Mouse (Mus musculus) embryonic facial prominence, embryonic 11.5 days (tissue): Measurements from ENCODE around the gene Eif5a. TPM values are rescaled to one million over a fixed set of nuclear protein-coding genes. Genes with fewer than 3 reads are reported as not detected.

Experiments used
- ATAC-seq: fragments of 200-750 bp; cut with Nextera tagmentation; replicated peaks from 2 replicates; pipeline ENCODE4 v1.8.0; 2017; ENCODE audit warnings: low read depth; ENCODE audit not compliant: insufficient number of reproducible peaks, low FRiP score, low TSS enrichment
- DNase-seq: peaks from one replicate; pipeline ENCODE4 v3.0.0-alpha.2; 2015; ENCODE audit warnings: low spot score
- H3K27ac ChIP-seq: fragments of 300-500 bp; sonication (generic); replicated peaks from 2 replicates; pipeline ENCODE4 v1.5.1; 2014; ENCODE audit warnings: mild to moderate bottlenecking, low read depth, low read length, control low read depth
- H3K27me3 ChIP-seq: fragments of 300-500 bp; sonication (generic); 2 replicates; pipeline ENCODE4 v1.6.1; 2014; ENCODE audit warnings: mild to moderate bottlenecking, low read length, moderate library complexity, mixed read lengths; ENCODE audit not compliant: control insufficient read depth, insufficient read depth
- H3K36me3 ChIP-seq: fragments of 300-500 bp; sonication (generic); replicated peaks from 2 replicates; pipeline ENCODE4 v1.6.1; 2014; ENCODE audit warnings: low read depth, mild to moderate bottlenecking, low read length, moderate library complexity, mixed read lengths; ENCODE audit not compliant: control insufficient read depth, insufficient read depth
- H3K4me1 ChIP-seq: fragments of 300-500 bp; sonication (generic); 2 replicates; pipeline ENCODE4 v1.6.1; 2014; ENCODE audit warnings: low read length, mixed read lengths; ENCODE audit not compliant: control insufficient read depth, insufficient read depth
- H3K4me2 ChIP-seq: fragments of 300-500 bp; sonication (generic); 2 replicates; pipeline ENCODE4 v1.6.1; 2014; ENCODE audit warnings: low read depth, mild to moderate bottlenecking, control low read depth, low read length, moderate library complexity
- H3K4me3 ChIP-seq: fragments of 300-500 bp; sonication (generic); 2 replicates; pipeline ENCODE4 v1.5.1; 2014; ENCODE audit warnings: low read depth, low read length, control low read depth
- H3K9ac ChIP-seq: fragments of 300-500 bp; sonication (generic); replicated peaks from 2 replicates; pipeline ENCODE4 v1.6.1; 2014; ENCODE audit warnings: mild to moderate bottlenecking, control low read depth, low read length
- H3K9me3 ChIP-seq: fragments of 300-500 bp; sonication (generic); replicated peaks from 2 replicates; pipeline ENCODE4 v1.6.1; 2016; ENCODE audit warnings: mild to moderate bottlenecking, low read length, inconsistent platforms, mixed read lengths; ENCODE audit not compliant: control insufficient read depth
- WGBS: fragments of 180-500 bp; shearing (Covaris S2); extraction: QIAGEN DNeasy Blood & Tissue Kit; methylation state at CpG from one replicate; pipeline ENCODE4 v1.1.7; 2014; 5-methylcytosine and 5-hydroxymethylcytosine counted together
- polyA plus RNA-seq: library from polyadenylated mRNA; unstranded; fragments of >200 nt; fragmentation: Nextera tagmentation; extraction: Ambion mirVana; gene quantifications from 2 replicates; pipeline ENCODE4 v1.2.1, GENCODE M21; 2014

Eif5a gene
- polyA plus RNA-seq, 1 experiment from 2014 or later, result 2,030 TPM

GRCm38 (mm10) chr11:69901993-69902392 is 19.8 kb downstream of the Eif5a start:
- peak overlapping the region; percentile 95 for H3K4me2 ChIP-seq
- no peak for ATAC-seq
- no peaks in the 10 kb centered on the region for H3K27me3 ChIP-seq
- H3K36me3 ChIP-seq, result peaks cover 21% of the 10 kb centered on the region
- no peaks in the 10 kb centered on the region for H3K9me3 ChIP-seq
- peak overlapping the region; percentile 92 for H3K4me3 ChIP-seq
- WGBS, result under 1% methylated on average over 39 of the region's 39 CpGs
- H3K27ac ChIP-seq, result peak overlapping the region; percentile 82
- peak; percentile 24 for DNase-seq
- H3K9ac ChIP-seq, result peak overlapping the region; percentile 90
- peaks cover 4% of the 10 kb centered on the region; the same call in 1 of the 2 replicates for H3K4me1 ChIP-seq

GRCm38 (mm10) chr11:69901406-69901846 is 20.3 kb downstream of the Eif5a start:
- DNase-seq, result peak; percentile 99
- Histone ChIP-seq H3K9ac (peak overlapping the region; percentile 98), H3K27ac (peak overlapping the region; percentile 82), H3K4me3 (peak overlapping the region; percentile 92), H3K36me3 (peaks cover 16% of the 10 kb centered on the region), H3K4me1 (peaks cover 4% of the 10 kb centered on the region; the same call in 1 of the 2 replicates), H3K27me3 (no peaks in the 10 kb centered on the region), H3K9me3 (no peaks in the 10 kb centered on the region), H3K4me2 (peak overlapping the region; percentile 95)
- ATAC-seq, result peak; percentile 72
- WGBS, result under 1% methylated on average over 42 of the region's 42 CpGs

GRCm38 (mm10) chr11:69900471-69901405 is 21.0 kb downstream of the Eif5a start, which contains the start of the genes 2810408A11Rik and Neurl4:
Gene 2810408A11Rik (minus strand): TSS chr11:69900987.
Gene Neurl4 (plus strand): TSS chr11:69901072.
- no peaks in the 10 kb centered on the region for H3K9me3 ChIP-seq
- H3K9ac ChIP-seq, result peak within 1 kb of the TSS; percentile 98
- H3K4me1 ChIP-seq, result peaks cover 4% of the 10 kb centered on the region; the same call in 1 of the 2 replicates
- H3K4me3 ChIP-seq, result peak within 1 kb of the TSS; percentile 92
- H3K27ac ChIP-seq, result peak within 1 kb of the TSS; percentile 82
- under 1% methylated on average over 38 of the region's 38 CpGs for WGBS
- peak within 1 kb of the TSS; percentile 95 for H3K4me2 ChIP-seq
- no peaks in the 10 kb centered on the region for H3K27me3 ChIP-seq
- H3K36me3 ChIP-seq, result peaks cover 9% of the 10 kb centered on the region
- DNase-seq (peak; percentile 96), ATAC-seq (peak; percentile 95)

- H3K9ac ChIP-seq, result peak overlapping the region; percentile 98
- 15% methylated on average over 4 of the region's 4 CpGs for WGBS
- H3K9me3 ChIP-seq, result no peaks in the 10 kb centered on the region
- H3K27ac ChIP-seq, result no peak overlapping the region
- peak overlapping the region; percentile 92 for H3K4me3 ChIP-seq
- DNase-seq (peak; percentile 43), ATAC-seq (no peak)
- H3K27me3 ChIP-seq, result no peaks in the 10 kb centered on the region
- H3K4me2 ChIP-seq, result peak overlapping the region; percentile 95
- peaks cover 8% of the 10 kb centered on the region for H3K36me3 ChIP-seq
- peaks cover 4% of the 10 kb centered on the region; the same call in 1 of the 2 replicates for H3K4me1 ChIP-seq
Measured at GRCm38 (mm10) chr11:69899870-69900269, 21.9 kb downstream of the Eif5a start.

GRCm38 (mm10) chr11:69895291-69895690 is 26.5 kb downstream of the Eif5a start, which contains the start of gene Acap1:
Gene Acap1 (minus strand): TSS chr11:69895539.
- no peak within 1 kb of the TSS for H3K27ac ChIP-seq
- H3K4me2 ChIP-seq, result no peak within 1 kb of the TSS
- DNase-seq, result no peak
- H3K4me1 ChIP-seq, result peaks cover 4% of the 10 kb centered on the region; the same call in 1 of the 2 replicates
- H3K27me3 ChIP-seq, result no peaks in the 10 kb centered on the region
- H3K9ac ChIP-seq, result no peak within 1 kb of the TSS
- H3K4me3 ChIP-seq, result no peak within 1 kb of the TSS
- no peaks in the 10 kb centered on the region for H3K9me3 ChIP-seq
- 78% methylated on average over 4 of the region's 4 CpGs for WGBS
- no peaks in the 10 kb centered on the region for H3K36me3 ChIP-seq
- no peak for ATAC-seq

- DNase-seq (no peak), ATAC-seq (no peak)
- no peak overlapping the region for H3K4me3 ChIP-seq
- H3K27me3 ChIP-seq, result no peaks in the 10 kb centered on the region
- no peaks in the 10 kb centered on the region for H3K9me3 ChIP-seq
- H3K9ac ChIP-seq, result no peak overlapping the region
- 79% methylated on average over 5 of the region's 5 CpGs for WGBS
- H3K4me1 ChIP-seq, result peaks cover 2% of the 10 kb centered on the region; the same call in 1 of the 2 replicates
- H3K27ac ChIP-seq, result no peak overlapping the region
- H3K36me3 ChIP-seq, result no peaks in the 10 kb centered on the region
- no peak overlapping the region for H3K4me2 ChIP-seq
Measured at GRCm38 (mm10) chr11:69894671-69895070, 27.1 kb downstream of the Eif5a start.

GRCm38 (mm10) chr11:69891482-69891881 is 30.3 kb downstream of the Eif5a start:
- no peak overlapping the region for H3K9ac ChIP-seq
- H3K27ac ChIP-seq, result no peak overlapping the region
- no peaks in the 10 kb centered on the region for H3K36me3 ChIP-seq
- H3K27me3 ChIP-seq, result no peaks in the 10 kb centered on the region
- no peak for DNase-seq
- H3K9me3 ChIP-seq, result no peaks in the 10 kb centered on the region
- WGBS, result 80% methylated on average over 4 of the region's 4 CpGs
- no peak for ATAC-seq
- no peaks in the 10 kb centered on the region for H3K4me1 ChIP-seq
- no peak overlapping the region for H3K4me2 ChIP-seq
- no peak overlapping the region for H3K4me3 ChIP-seq
